Mouse (Mus musculus): ENCODE results near the gene Arpc2. TPM values are rescaled to one million over a fixed set of nuclear protein-coding genes. Genes with fewer than 3 reads are reported as not detected.

The Arpc2 gene
- polyA plus RNA-seq (2014; fragmentation: Nextera tagmentation; extraction: Ambion mirVana), result 406 and 429 TPM in 2 replicates

GRCm38 (mm10) chr1:74235938-74236589 lies at the start of gene Arpc2:
Gene Arpc2 (plus strand): TSS chr1:74236084.
- no peaks in the 10 kb centered on the region for H3K9me3 ChIP-seq (ENCODE audit: control insufficient read depth, low read depth, low read length)
- 2% methylated on average over 43 of the region's 55 CpGs for WGBS
- ATAC-seq (ENCODE audit: insufficient number of reproducible peaks, insufficient read depth, low FRiP score, low read depth), result peak; percentile 91
- H3K4me1 ChIP-seq (ENCODE audit: control insufficient read depth, insufficient read depth, low read length), result peaks cover 28% of the 10 kb centered on the region
- peak within 1 kb of the TSS; percentile 76 for H3K4me3 ChIP-seq (ENCODE audit: low read depth, low read length)
- H3K4me2 ChIP-seq (replicated peaks; ENCODE audit: low read depth, low read length), result peak within 1 kb of the TSS; percentile 79
- peak within 1 kb of the TSS; percentile 76 for H3K27ac ChIP-seq (ENCODE audit: low read length)
- no peaks in the 10 kb centered on the region for H3K36me3 ChIP-seq (ENCODE audit: control insufficient read depth, insufficient read depth, low read length)
- peak within 1 kb of the TSS; percentile 94 for H3K9ac ChIP-seq (replicated peaks; ENCODE audit: low read depth, low read length)
- no peaks in the 10 kb centered on the region for H3K27me3 ChIP-seq (ENCODE audit: control insufficient read depth, insufficient read depth, low read length)

GRCm38 (mm10) chr1:74190471-74190870 lies 45.4 kb upstream of the Arpc2 start:
- Histone ChIP-seq H3K4me2 (replicated peaks; ENCODE audit: low read depth, low read length) (no peak overlapping the region), H3K4me3 (ENCODE audit: low read depth, low read length) (no peak overlapping the region), H3K9me3 (ENCODE audit: control insufficient read depth, low read depth, low read length) (no peaks in the 10 kb centered on the region), H3K36me3 (ENCODE audit: control insufficient read depth, insufficient read depth, low read length) (no peaks in the 10 kb centered on the region), H3K27me3 (ENCODE audit: control insufficient read depth, insufficient read depth, low read length) (no peaks in the 10 kb centered on the region), H3K27ac (ENCODE audit: low read length) (no peak overlapping the region), H3K9ac (replicated peaks; ENCODE audit: low read depth, low read length) (no peak overlapping the region), H3K4me1 (ENCODE audit: control insufficient read depth, insufficient read depth, low read length) (no peaks in the 10 kb centered on the region)
- WGBS, result 85% methylated on average over 7 of the region's 7 CpGs
- no peak for ATAC-seq (ENCODE audit: insufficient number of reproducible peaks, insufficient read depth, low FRiP score, low read depth)

- Histone ChIP-seq H3K36me3 (ENCODE audit: control insufficient read depth, insufficient read depth, low read length) (no peaks in the 10 kb centered on the region), H3K27me3 (ENCODE audit: control insufficient read depth, insufficient read depth, low read length) (no peaks in the 10 kb centered on the region), H3K4me1 (ENCODE audit: control insufficient read depth, insufficient read depth, low read length) (no peaks in the 10 kb centered on the region), H3K27ac (ENCODE audit: low read length) (no peak overlapping the region), H3K4me3 (ENCODE audit: low read depth, low read length) (no peak overlapping the region), H3K9me3 (ENCODE audit: control insufficient read depth, low read depth, low read length) (no peaks in the 10 kb centered on the region), H3K9ac (replicated peaks; ENCODE audit: low read depth, low read length) (no peak overlapping the region), H3K4me2 (replicated peaks; ENCODE audit: low read depth, low read length) (no peak overlapping the region)
- ATAC-seq (ENCODE audit: insufficient number of reproducible peaks, insufficient read depth, low FRiP score, low read depth), result no peak
- WGBS, result 71% methylated on average over 2 of the region's 2 CpGs
Measured at GRCm38 (mm10) chr1:74192711-74193110, 43.2 kb upstream of the Arpc2 start.

- Histone ChIP-seq H3K4me1 (ENCODE audit: control insufficient read depth, insufficient read depth, low read length) (no peaks in the 10 kb centered on the region), H3K36me3 (ENCODE audit: control insufficient read depth, insufficient read depth, low read length) (no peaks in the 10 kb centered on the region), H3K27ac (ENCODE audit: low read length) (no peak within 1 kb of the TSS), H3K9ac (replicated peaks; ENCODE audit: low read depth, low read length) (no peak within 1 kb of the TSS), H3K9me3 (ENCODE audit: control insufficient read depth, low read depth, low read length) (no peaks in the 10 kb centered on the region), H3K4me3 (ENCODE audit: low read depth, low read length) (no peak within 1 kb of the TSS), H3K4me2 (replicated peaks; ENCODE audit: low read depth, low read length) (no peak within 1 kb of the TSS), H3K27me3 (ENCODE audit: control insufficient read depth, insufficient read depth, low read length) (no peaks in the 10 kb centered on the region)
- WGBS, result 56% methylated on average over 8 of the region's 8 CpGs
- no peak for ATAC-seq (ENCODE audit: insufficient number of reproducible peaks, insufficient read depth, low FRiP score, low read depth)
Measured at GRCm38 (mm10) chr1:74194445-74194844, 41.4 kb upstream of the Arpc2 start, which contains the start of gene Cxcr1. Gene Cxcr1 (minus strand): TSS chr1:74194631.

- Histone ChIP-seq H3K9ac (replicated peaks; ENCODE audit: low read depth, low read length) (no peak overlapping the region), H3K36me3 (ENCODE audit: control insufficient read depth, insufficient read depth, low read length) (no peaks in the 10 kb centered on the region), H3K4me2 (replicated peaks; ENCODE audit: low read depth, low read length) (no peak overlapping the region), H3K4me3 (ENCODE audit: low read depth, low read length) (no peak overlapping the region), H3K9me3 (ENCODE audit: control insufficient read depth, low read depth, low read length) (no peaks in the 10 kb centered on the region), H3K4me1 (ENCODE audit: control insufficient read depth, insufficient read depth, low read length) (0 out of 2 replicates have a peak, but pooled peaks cover 3% of the 10 kb centered on the region), H3K27me3 (ENCODE audit: control insufficient read depth, insufficient read depth, low read length) (no peaks in the 10 kb centered on the region), H3K27ac (ENCODE audit: low read length) (no peak overlapping the region)
- ATAC-seq (ENCODE audit: insufficient number of reproducible peaks, insufficient read depth, low FRiP score, low read depth), result no peak
- 47% methylated on average over 7 of the region's 7 CpGs for WGBS
Measured at GRCm38 (mm10) chr1:74195961-74196360, 39.9 kb upstream of the Arpc2 start.

GRCm38 (mm10) chr1:74196621-74197419 lies 39.1 kb upstream of the Arpc2 start:
- Histone ChIP-seq H3K27ac (ENCODE audit: low read length) (no peak overlapping the region), H3K27me3 (ENCODE audit: control insufficient read depth, insufficient read depth, low read length) (no peaks in the 10 kb centered on the region), H3K36me3 (ENCODE audit: control insufficient read depth, insufficient read depth, low read length) (no peaks in the 10 kb centered on the region), H3K9ac (replicated peaks; ENCODE audit: low read depth, low read length) (no peak overlapping the region), H3K4me1 (ENCODE audit: control insufficient read depth, insufficient read depth, low read length) (0 out of 2 replicates have a peak, but pooled peaks cover 3% of the 10 kb centered on the region), H3K4me3 (ENCODE audit: low read depth, low read length) (no peak overlapping the region), H3K9me3 (ENCODE audit: control insufficient read depth, low read depth, low read length) (no peaks in the 10 kb centered on the region), H3K4me2 (replicated peaks; ENCODE audit: low read depth, low read length) (no peak overlapping the region)
- WGBS, result 77% methylated on average over 17 of the region's 17 CpGs
- no peak for ATAC-seq (ENCODE audit: insufficient number of reproducible peaks, insufficient read depth, low FRiP score, low read depth)

GRCm38 (mm10) chr1:74197726-74198470 lies 38.0 kb upstream of the Arpc2 start:
- H3K4me1 ChIP-seq (ENCODE audit: control insufficient read depth, insufficient read depth, low read length), result 0 out of 2 replicates have a peak, but pooled peaks cover 3% of the 10 kb centered on the region
- WGBS, result 79% methylated on average over 12 of the region's 12 CpGs
- H3K27me3 ChIP-seq (ENCODE audit: control insufficient read depth, insufficient read depth, low read length), result no peaks in the 10 kb centered on the region
- H3K36me3 ChIP-seq (ENCODE audit: control insufficient read depth, insufficient read depth, low read length), result no peaks in the 10 kb centered on the region
- no peak overlapping the region for H3K4me2 ChIP-seq (replicated peaks; ENCODE audit: low read depth, low read length)
- no peak overlapping the region for H3K27ac ChIP-seq (ENCODE audit: low read length)
- no peak overlapping the region for H3K9ac ChIP-seq (replicated peaks; ENCODE audit: low read depth, low read length)
- H3K9me3 ChIP-seq (ENCODE audit: control insufficient read depth, low read depth, low read length), result no peaks in the 10 kb centered on the region
- no peak for ATAC-seq (ENCODE audit: insufficient number of reproducible peaks, insufficient read depth, low FRiP score, low read depth)
- no peak overlapping the region for H3K4me3 ChIP-seq (ENCODE audit: low read depth, low read length)

- WGBS, result 76% methylated on average over 8 of the region's 8 CpGs
- ATAC-seq (ENCODE audit: insufficient number of reproducible peaks, insufficient read depth, low FRiP score, low read depth), result no peak
- no peak overlapping the region for H3K9ac ChIP-seq (replicated peaks; ENCODE audit: low read depth, low read length)
- H3K4me3 ChIP-seq (ENCODE audit: low read depth, low read length), result no peak overlapping the region
- H3K27ac ChIP-seq (ENCODE audit: low read length), result no peak overlapping the region
- no peak overlapping the region for H3K4me2 ChIP-seq (replicated peaks; ENCODE audit: low read depth, low read length)
- H3K27me3 ChIP-seq (ENCODE audit: control insufficient read depth, insufficient read depth, low read length), result no peaks in the 10 kb centered on the region
- H3K4me1 ChIP-seq (ENCODE audit: control insufficient read depth, insufficient read depth, low read length), result 0 out of 2 replicates have a peak, but pooled peaks cover 3% of the 10 kb centered on the region
- H3K36me3 ChIP-seq (ENCODE audit: control insufficient read depth, insufficient read depth, low read length), result no peaks in the 10 kb centered on the region
- no peaks in the 10 kb centered on the region for H3K9me3 ChIP-seq (ENCODE audit: control insufficient read depth, low read depth, low read length)
Measured at GRCm38 (mm10) chr1:74199046-74199445, 36.8 kb upstream of the Arpc2 start.
